Comparison of ENCODE assay signal across 20 mouse cellular contexts in the genomic region with DNA sequence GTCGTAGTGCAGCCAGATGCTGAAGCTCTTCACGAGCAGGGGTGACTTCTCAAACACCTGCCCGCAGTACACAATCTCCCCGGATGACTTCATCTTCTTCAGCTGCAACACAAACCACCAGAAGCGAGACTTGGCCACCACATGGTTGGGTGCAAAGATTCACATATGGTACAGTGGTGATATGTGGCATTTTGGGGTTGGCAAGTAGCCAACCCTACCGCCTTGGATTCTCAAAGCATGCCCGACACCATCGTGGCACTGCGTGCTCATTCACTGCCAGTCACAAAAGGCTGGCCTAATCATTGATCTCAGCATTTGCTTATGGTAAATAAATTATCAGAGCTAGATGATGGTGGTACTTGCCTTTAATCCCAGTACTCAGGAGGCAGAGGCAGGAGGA.
"Had no signal": no experiment of that assay in that cellular context is flagged by ENCODE, and none has a peak within 500 bp of the region (broad histone marks: within the 10 kb centered on the region; RNA-seq: fewer than 3 reads in every experiment).

No protein-coding gene starts in this region.

- H3K4me3 ChIP-seq: liver, embryonic 12.5 days; lung, embryonic 15.5 days; midbrain, embryonic 13.5 days; midbrain, embryonic 15.5 days; neural tube, embryonic 12.5 days had no signal

- H3K9me3 ChIP-seq: liver, embryonic 12.5 days; lung, embryonic 15.5 days; midbrain, embryonic 13.5 days; midbrain, embryonic 15.5 days; neural tube, embryonic 12.5 days had no signal

- ATAC-seq: liver, embryonic 12.5 days; lung, postnatal 0 days; midbrain, embryonic 13.5 days; midbrain, embryonic 15.5 days had no signal

- H3K9ac ChIP-seq: liver, embryonic 12.5 days; liver, embryonic 14.5 days; lung, embryonic 15.5 days; midbrain, embryonic 13.5 days; midbrain, embryonic 15.5 days; neural tube, embryonic 12.5 days had no signal

- H3K27me3 ChIP-seq: lung, embryonic 15.5 days; midbrain, embryonic 13.5 days; midbrain, embryonic 15.5 days; neural tube, embryonic 12.5 days had no signal

- H3K4me1 ChIP-seq: midbrain, embryonic 15.5 days had no signal

- H3K4me2 ChIP-seq: liver, embryonic 12.5 days; lung, embryonic 15.5 days; midbrain, embryonic 11.5 days; midbrain, embryonic 13.5 days; midbrain, embryonic 15.5 days; neural tube, embryonic 12.5 days had no signal

- DNase-seq: lung, adult 18-20 months; lung, postnatal 14 days; lung, postnatal 36 days; retina, postnatal 1 day; right cerebral cortex, adult 18-20 months; right cerebral cortex, postnatal 25 days; right cerebral cortex, postnatal 4 days; spleen, adult 18-20 months; thymus, adult 2 months; thymus, postnatal 25 days; thymus, postnatal 4 days had no signal

- H3K36me3 ChIP-seq: liver, embryonic 12.5 days; lung, embryonic 15.5 days; midbrain, embryonic 13.5 days; midbrain, embryonic 15.5 days; neural tube, embryonic 12.5 days had no signal

- H3K27ac ChIP-seq: liver, embryonic 12.5 days; liver, embryonic 14.5 days; lung, embryonic 15.5 days; macrophage; midbrain, embryonic 13.5 days; midbrain, embryonic 15.5 days; neural tube, embryonic 12.5 days had no signal
